Mouse (Mus musculus) embryonic facial prominence, embryonic 10.5 days (tissue): ENCODE results near the gene Bckdha. TPM values are rescaled to one million over a fixed set of nuclear protein-coding genes. Genes with fewer than 3 reads are reported as not detected.

ENCODE experiments used
- DNase-seq: peaks from one replicate; pipeline ENCODE4 v3.0.0-alpha.2; 2017; ENCODE audit warnings: low spot score
- H3K27ac ChIP-seq: fragments of 300-500 bp; sonication (generic); replicated peaks from 2 replicates; pipeline ENCODE4 v1.5.1; 2016; ENCODE audit warnings: mild to moderate bottlenecking
- H3K27me3 ChIP-seq: fragments of 300-500 bp; sonication (generic); replicated peaks from 2 replicates; pipeline ENCODE4 v1.6.1; 2016; ENCODE audit warnings: low read depth, mild to moderate bottlenecking; ENCODE audit not compliant: poor library complexity, severe bottlenecking
- H3K36me3 ChIP-seq: fragments of 300-500 bp; sonication (generic); replicated peaks from 2 replicates; pipeline ENCODE4 v1.6.1; 2016; ENCODE audit warnings: mild to moderate bottlenecking, moderate library complexity
- H3K4me1 ChIP-seq: fragments of 300-500 bp; sonication (generic); 2 replicates; pipeline ENCODE4 v1.6.1; 2016
- H3K4me3 ChIP-seq: fragments of 300-500 bp; sonication (generic); 2 replicates; pipeline ENCODE4 v1.5.1; 2016; ENCODE audit warnings: mild to moderate bottlenecking, moderate library complexity
- H3K9me3 ChIP-seq: fragments of 300-500 bp; sonication (generic); 2 replicates; pipeline ENCODE4 v1.6.1; 2016; ENCODE audit warnings: mild to moderate bottlenecking
- WGBS: fragments of 180-500 bp; shearing (Covaris S2); methylation state at CpG from one replicate; pipeline ENCODE4 v1.1.7; 2016; 5-methylcytosine and 5-hydroxymethylcytosine counted together
- polyA plus RNA-seq: library from polyadenylated mRNA; unstranded; fragments of >200 nt; fragmentation: Nextera tagmentation; extraction: Ambion mirVana; gene quantifications from 2 replicates; pipeline ENCODE4 v1.2.1, GENCODE M21; 2016

Bckdha gene
- polyA plus RNA-seq, 1 experiment from 2014 or later = 59.2 TPM

DNA sequence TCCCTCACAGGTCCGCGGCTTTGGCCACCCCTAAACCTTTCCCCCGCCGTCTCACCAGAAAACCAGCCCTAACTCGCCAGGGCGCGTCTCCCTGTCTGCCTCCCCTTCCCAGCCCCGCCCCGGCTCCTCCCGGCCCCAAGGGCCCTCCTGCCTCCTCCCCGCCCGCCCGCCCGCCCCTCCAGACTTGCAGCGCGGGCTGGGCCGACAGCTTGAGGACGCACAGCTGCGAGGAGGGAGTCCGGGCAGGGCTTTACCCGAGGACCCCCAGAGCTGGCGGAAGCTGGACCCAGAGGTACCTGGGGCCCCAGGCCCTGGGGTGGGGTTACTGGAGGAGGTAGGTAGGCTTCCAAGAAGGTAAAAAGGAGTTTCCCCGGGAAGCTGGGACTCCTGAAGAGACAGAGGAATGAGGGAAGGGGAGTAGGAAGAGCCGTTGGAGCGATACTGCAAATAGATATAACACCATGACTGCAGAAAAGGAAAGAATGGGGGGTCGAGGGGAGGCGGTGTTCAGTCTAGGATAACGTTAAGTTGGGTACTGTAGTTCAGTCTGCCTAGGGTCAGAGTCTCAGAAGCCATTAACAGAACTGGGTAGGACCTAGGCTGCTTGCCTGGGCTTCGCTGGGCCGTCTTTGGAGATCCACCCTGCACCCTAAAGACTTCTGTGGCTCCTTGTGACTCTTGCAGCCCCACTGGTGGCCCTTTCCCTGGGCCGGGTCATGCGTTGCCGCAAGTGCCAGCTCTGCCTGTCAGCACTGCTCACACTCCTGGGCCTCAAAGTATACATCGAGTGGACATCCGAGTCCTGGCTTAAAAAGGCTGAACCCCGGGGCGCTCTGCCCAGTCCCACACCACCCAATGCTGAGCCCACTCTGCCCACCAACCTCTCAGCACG lies 31.1 kb downstream of the Bckdha start:
- H3K27me3 ChIP-seq = peaks cover 33% of the 10 kb centered on the region
- H3K36me3 ChIP-seq = peaks cover 65% of the 10 kb centered on the region
- H3K27ac ChIP-seq = peak overlapping the region; percentile 48
- no peaks in the 10 kb centered on the region for H3K9me3 ChIP-seq
- peak; percentile 75 for DNase-seq
- peaks cover 20% of the 10 kb centered on the region for H3K4me1 ChIP-seq
- WGBS = 18% methylated on average over 38 of the region's 38 CpGs
- H3K4me3 ChIP-seq = peak overlapping the region; percentile 48

DNA sequence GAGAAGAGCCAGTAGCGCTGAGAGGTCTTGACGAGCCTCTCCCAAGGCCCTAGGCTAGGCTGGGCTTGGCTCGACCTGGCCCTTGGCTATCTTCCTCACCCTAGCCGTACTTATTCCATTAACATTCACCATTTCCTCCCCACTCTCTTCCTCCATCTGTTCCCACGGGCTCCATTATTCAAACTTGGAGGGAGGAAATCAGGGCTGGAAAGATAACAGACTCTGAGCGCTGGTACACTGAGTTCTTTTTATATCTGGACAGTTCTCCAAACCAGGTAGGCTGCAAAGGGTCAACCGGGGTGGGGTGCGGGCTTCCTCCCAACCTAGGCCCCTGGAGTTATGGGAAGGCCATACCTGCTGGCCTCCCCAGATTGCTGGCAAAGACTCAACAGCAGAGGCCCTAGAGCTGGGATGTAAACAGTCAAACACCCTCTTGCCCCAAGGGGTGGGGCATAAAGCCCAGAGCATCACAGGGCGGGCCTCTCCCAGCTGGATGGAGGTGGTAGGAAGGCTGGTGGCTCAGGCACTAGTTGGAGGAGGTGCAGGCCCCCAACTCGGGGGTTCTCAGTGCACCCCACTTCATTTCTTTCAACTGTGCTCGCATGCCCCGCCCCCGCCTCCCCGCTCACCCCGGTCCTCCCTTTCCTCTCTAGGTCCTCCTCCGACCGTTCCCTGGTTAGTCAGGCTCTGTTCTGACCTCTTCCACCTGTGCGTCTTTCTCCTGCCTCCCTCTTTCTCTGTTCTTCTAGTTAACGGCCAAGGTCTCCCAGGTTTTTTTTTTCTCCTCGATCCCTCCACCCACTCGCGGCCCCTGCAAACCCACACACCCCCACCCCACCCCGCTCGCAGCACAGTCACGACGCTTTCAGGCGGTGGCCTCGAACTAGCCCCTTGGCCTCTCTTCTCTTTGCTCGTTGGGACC lies 32.0 kb downstream of the Bckdha start, which contains the start of gene B3gnt8:
Gene B3gnt8 (plus strand): TSS at position 146 of the 922 bp plus-strand sequence.
- DNase-seq = no peak
- H3K27me3 ChIP-seq = peaks cover 33% of the 10 kb centered on the region
- H3K9me3 ChIP-seq = no peaks in the 10 kb centered on the region
- H3K4me3 ChIP-seq = peak within 1 kb of the TSS; percentile 48
- 21% methylated on average over 29 of the region's 29 CpGs for WGBS
- H3K27ac ChIP-seq = peak within 1 kb of the TSS; percentile 48
- H3K36me3 ChIP-seq = peaks cover 67% of the 10 kb centered on the region
- H3K4me1 ChIP-seq = peaks cover 20% of the 10 kb centered on the region

DNA sequence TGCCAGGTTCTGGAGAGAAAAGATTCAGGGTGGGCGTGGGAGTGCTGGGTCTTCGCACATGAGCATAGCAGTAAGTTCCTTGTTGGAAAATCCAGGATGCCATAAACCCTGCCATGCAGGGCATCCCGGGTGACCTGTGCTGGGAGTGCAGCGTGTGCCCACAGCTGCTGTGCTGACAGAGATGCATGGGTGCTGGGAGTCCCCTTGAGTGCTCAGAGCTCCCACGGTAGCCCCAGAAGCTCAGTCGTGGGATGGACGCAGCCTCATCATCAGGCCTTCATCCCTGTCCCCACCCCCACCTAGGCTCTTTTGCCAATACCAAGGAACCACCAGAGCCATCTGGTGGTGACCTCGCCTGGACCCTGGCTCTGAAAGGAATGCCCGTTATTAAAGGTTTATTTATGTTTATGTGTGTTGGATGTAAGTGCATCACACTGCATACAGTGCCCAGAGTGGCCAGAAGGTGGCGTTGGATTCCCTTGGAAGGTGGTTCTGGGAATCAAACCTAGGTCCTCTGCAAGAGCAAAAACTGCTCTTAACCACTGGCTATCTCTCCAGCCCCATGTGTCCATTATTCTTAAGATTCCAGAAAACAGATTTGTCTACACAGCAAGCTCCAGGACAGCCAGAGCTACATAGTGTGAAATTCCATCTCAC lies 33.1 kb downstream of the Bckdha start:
- Histone ChIP-seq H3K27me3 (peaks cover 33% of the 10 kb centered on the region), H3K4me1 (peaks cover 20% of the 10 kb centered on the region), H3K9me3 (no peaks in the 10 kb centered on the region), H3K4me3 (no peak overlapping the region), H3K27ac (no peak overlapping the region), H3K36me3 (peaks cover 66% of the 10 kb centered on the region)
- no peak for DNase-seq
- 76% methylated on average over 10 of the region's 10 CpGs for WGBS

DNA sequence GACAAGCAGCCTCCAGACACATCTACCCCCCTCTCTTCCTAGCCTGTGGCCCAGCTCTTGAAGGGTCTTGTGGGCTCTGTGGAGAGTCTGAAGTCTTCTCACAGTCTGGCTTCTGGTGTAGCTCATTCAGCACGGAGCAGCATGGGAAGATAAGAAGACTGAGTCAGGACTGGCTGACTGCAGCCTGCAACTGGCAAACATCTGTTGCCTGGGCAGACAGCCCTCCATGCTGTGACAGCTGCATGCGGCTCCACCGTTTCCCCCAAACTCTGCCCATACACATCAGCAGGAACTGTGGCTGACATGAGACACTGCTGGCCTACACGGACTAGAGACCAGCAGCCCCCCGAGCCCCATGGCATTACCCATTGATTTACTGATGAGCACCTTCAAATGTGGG lies 33.9 kb downstream of the Bckdha start:
- 82% methylated on average over 5 of the region's 5 CpGs for WGBS
- Histone ChIP-seq H3K27ac (no peak overlapping the region), H3K27me3 (peaks cover 33% of the 10 kb centered on the region), H3K36me3 (peaks cover 57% of the 10 kb centered on the region), H3K4me3 (no peak overlapping the region), H3K9me3 (no peaks in the 10 kb centered on the region), H3K4me1 (peaks cover 23% of the 10 kb centered on the region)
- no peak for DNase-seq

DNA sequence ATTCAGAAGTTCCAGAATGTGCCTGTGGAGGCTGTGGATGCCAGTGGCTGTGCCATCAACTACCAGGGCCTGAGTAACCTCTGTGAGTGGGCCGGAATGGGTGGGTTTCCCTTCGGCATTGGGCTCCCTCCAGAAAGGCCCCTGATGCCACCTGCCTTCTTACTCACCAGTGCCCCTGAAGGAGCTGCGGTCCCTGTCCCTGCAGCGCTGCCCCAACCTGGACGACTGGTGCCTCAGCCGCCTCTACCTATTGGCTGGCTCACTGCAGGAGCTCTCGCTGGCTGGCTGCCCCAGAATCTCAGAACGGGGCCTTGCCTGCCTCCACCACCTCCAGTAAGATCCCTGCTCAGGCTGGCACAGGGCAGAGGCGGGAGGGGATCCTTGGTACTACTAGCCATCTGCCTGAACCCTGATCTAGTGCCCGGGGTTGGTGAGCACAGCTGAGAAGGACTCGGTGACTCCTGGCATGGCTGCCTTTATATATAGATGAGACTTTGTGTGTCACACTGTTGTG lies 34.9 kb downstream of the Bckdha start:
- Histone ChIP-seq H3K27ac (no peak overlapping the region), H3K9me3 (no peaks in the 10 kb centered on the region), H3K36me3 (peaks cover 51% of the 10 kb centered on the region), H3K27me3 (peaks cover 29% of the 10 kb centered on the region), H3K4me3 (no peak overlapping the region), H3K4me1 (peaks cover 27% of the 10 kb centered on the region)
- DNase-seq = no peak
- 92% methylated on average over 11 of the region's 11 CpGs for WGBS

DNA sequence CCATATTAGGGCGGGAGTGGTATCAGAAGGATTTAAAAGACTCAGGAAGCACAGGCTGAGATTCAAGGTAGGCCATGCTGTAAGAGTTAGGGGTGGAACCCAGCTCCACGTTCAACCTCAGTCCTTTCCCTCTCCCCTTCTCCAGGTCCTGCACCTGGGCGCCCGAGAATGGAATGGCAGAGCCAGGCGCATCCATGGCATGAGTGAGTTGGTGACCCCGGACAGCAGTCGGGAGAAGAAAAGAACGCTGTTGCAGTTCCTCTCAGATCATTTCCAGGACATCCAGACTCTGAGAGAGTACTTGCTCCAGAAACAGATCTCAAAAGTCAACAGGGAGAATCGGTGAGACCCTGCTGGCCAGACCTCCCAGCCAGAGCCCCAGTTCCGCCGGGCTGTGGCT lies 38.0 kb downstream of the Bckdha start:
- no peak for DNase-seq
- WGBS = 92% methylated on average over 11 of the region's 11 CpGs
- H3K4me1 ChIP-seq = peaks cover 10% of the 10 kb centered on the region

DNA sequence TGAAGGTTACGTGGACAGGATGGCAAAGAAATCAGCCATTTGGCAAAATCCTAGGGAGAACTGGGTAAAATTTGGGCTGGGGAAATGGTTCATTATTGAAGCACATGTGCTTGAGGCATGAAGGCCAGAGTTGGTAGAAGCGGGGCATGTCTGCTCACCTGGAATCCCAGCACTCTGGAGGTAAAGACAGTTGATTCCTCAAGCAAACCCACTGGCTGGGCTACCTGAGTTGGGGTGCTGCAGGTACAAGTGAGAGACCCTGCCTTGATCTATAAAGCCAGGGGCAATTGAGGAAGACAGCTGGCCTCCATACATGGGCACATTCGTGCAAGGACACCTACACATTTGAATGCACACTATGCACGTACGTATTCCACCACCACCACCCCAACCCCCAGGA lies 38.7 kb downstream of the Bckdha start:
- peaks cover 10% of the 10 kb centered on the region for H3K4me1 ChIP-seq
- peaks cover 8% of the 10 kb centered on the region for H3K27me3 ChIP-seq
- peak overlapping the region; percentile 72 for H3K4me3 ChIP-seq
- DNase-seq = no peak
- 91% methylated on average over 5 of the region's 5 CpGs for WGBS
- no peaks in the 10 kb centered on the region for H3K9me3 ChIP-seq
- peaks cover 42% of the 10 kb centered on the region for H3K36me3 ChIP-seq
- H3K27ac ChIP-seq = no peak overlapping the region

More for the DNA sequence above, 38.0 kb downstream of the Bckdha start:
- Histone ChIP-seq H3K27ac (no peak overlapping the region), H3K9me3 (no peaks in the 10 kb centered on the region), H3K27me3 (peaks cover 8% of the 10 kb centered on the region), H3K36me3 (peaks cover 48% of the 10 kb centered on the region), H3K4me3 (no peak overlapping the region)

DNA sequence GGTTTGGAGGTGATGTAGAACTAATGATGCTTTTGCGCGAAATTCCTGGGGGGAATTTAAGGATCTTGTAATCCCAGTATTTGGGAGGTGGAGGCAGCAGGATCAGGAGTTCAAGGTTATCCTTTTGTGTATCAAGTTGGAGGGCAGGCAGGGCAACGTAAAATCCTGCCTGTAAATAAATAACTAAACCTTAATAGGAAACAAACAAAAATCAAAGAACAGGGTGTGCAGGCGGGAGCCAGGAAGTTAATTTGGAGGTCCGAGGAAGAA lies 39.1 kb downstream of the Bckdha start:
- H3K36me3 ChIP-seq = peaks cover 37% of the 10 kb centered on the region
- WGBS = 22% methylated on average over 5 of the region's 5 CpGs

DNA sequence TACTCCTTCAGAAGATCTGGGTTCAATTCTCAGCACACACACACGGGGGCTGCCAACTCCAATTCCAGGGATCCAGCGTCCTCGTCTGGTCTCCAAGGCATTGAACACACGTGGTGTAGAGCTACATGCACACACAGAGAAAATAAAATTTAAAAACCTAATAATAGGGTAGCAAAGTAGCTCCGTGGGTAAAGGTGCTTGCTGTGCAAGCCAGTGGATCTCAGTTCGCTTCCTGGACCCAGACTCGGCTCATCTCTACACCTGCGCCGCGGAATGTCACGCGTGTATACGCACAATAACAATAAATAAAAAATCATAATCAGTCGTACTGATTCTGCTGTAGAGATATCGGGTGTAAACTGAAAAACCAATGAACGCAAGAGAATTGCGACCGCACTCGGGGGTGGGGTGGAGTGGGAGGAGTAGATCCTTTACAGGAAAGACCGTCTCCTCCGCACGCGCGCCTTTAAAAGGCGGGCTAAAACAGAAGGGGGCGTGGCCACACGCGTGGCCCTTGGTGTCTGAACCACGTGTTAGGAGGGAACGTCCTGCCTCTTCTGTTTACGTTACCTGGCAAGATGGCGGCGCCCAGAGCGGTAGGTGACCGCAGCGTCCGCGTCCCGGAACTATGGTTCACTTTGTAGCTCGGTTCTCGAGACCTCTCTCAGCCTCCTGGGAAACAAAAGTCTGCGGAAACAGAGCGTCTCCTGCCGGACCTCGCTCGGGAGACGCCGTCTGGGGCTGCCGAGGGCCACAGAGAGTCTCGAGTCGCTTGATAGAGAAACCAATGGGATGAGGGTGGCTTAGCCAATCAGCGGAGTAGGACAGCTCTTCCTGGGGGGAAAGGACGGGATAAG lies 39.7 kb downstream of the Bckdha start, which contains the start of gene Dmac2:
Gene Dmac2 (plus strand): TSS at position 550 of the 857 bp plus-strand sequence.
- Histone ChIP-seq H3K36me3 (peaks cover 32% of the 10 kb centered on the region), H3K27ac (peak within 1 kb of the TSS; percentile 80), H3K4me1 (peaks cover 10% of the 10 kb centered on the region), H3K27me3 (peaks cover 8% of the 10 kb centered on the region), H3K9me3 (no peaks in the 10 kb centered on the region), H3K4me3 (peak within 1 kb of the TSS; percentile 72)
- WGBS = 2% methylated on average over 53 of the region's 53 CpGs
- peak; percentile 93 for DNase-seq

More for the DNA sequence above, 39.1 kb downstream of the Bckdha start:
- no peak for DNase-seq
- Histone ChIP-seq H3K27me3 (peaks cover 8% of the 10 kb centered on the region), H3K27ac (peak overlapping the region; percentile 80), H3K4me3 (peak overlapping the region; percentile 72), H3K4me1 (peaks cover 10% of the 10 kb centered on the region), H3K9me3 (no peaks in the 10 kb centered on the region)

DNA sequence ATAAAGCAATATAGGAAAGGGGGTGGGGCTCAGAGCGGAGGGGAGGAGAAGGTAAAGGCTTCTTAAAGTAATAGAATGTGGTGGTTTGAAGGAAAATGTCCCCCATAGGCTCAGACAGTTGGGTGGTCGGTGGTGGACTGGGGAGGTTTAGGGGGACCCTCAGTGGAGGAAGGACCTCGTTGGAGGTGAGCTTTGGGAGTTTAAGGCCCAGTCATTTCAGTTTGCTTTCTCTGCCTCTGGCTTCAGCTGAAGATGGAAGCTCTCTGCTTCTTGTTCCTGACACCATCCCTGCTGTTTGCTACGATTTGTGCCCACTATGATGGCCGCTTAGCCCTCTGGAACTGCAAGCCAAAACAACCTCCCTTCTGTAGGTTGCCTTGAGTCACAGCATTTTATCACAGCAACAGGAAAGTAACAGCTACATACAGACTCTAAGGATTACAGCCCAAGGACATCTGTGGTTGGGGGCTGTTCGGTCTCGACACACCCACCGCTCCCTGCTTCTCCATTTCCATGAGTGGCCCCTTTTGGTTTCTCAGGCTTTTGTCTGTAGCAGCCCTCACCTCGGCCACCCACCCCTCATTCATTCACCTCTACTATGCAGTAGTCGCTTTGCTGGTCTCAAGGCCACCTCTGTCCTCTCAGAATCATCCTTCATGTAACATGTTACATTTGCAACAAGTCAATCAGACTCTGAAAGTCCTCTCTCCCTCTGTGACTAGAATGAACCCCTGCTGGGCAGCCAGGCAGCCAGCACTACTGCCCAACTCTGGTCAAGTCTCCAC lies 41.2 kb downstream of the Bckdha start:
- DNase-seq = no peak
- no peak overlapping the region for H3K27ac ChIP-seq
- no peak overlapping the region for H3K4me3 ChIP-seq
- H3K36me3 ChIP-seq = peaks cover 17% of the 10 kb centered on the region
- WGBS = 85% methylated on average over 10 of the region's 10 CpGs
- peaks cover 8% of the 10 kb centered on the region for H3K27me3 ChIP-seq
- H3K9me3 ChIP-seq = no peaks in the 10 kb centered on the region
- peaks cover 10% of the 10 kb centered on the region for H3K4me1 ChIP-seq

DNA sequence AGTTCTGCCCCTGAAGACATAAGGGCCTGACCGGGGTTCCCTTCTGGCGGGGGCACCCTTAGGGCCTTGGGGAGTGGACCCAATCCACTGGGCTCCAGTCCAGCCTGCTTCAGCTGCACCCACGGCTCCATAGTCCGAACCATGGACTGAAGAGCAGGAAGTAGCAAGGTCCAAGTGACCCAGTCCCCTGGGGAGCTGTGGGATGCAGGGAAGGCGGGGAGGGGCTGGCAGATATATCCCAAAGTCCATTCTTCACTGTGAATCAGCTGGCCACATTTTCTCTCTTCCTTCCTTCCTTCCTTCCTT lies 43.1 kb downstream of the Bckdha start, which contains the start of gene Erich4:
Gene Erich4 (minus strand): TSS at position 187 of the 306 bp plus-strand sequence.
- no peak for DNase-seq
- Histone ChIP-seq H3K9me3 (no peaks in the 10 kb centered on the region), H3K4me3 (no peak within 1 kb of the TSS), H3K36me3 (no peaks in the 10 kb centered on the region), H3K27ac (no peak within 1 kb of the TSS), H3K4me1 (peaks cover 10% of the 10 kb centered on the region), H3K27me3 (peaks cover 8% of the 10 kb centered on the region)
- WGBS = 81% methylated on average over 5 of the region's 5 CpGs
